Mouse (Mus musculus) liver, embryonic 16.5 days (tissue): ENCODE measurements around the gene Psg18. TPM values are rescaled to one million over a fixed set of nuclear protein-coding genes. Genes with fewer than 3 reads are reported as not detected.
"Not testable (repeated sequence)": the region's sequence is repeated elsewhere in the genome, so short reads cannot be mapped to it uniquely, and the experiment has no call there.

Experiments used
- ATAC-seq: fragments of 200-750 bp; cut with Nextera tagmentation; 2 replicates; pipeline ENCODE4 v1.8.0; 2017; ENCODE audit warnings: low read depth, mild to moderate bottlenecking, moderate number of reproducible peaks, moderate library complexity
- H3K27ac ChIP-seq: fragments of 300-500 bp; sonication (generic); 2 replicates; pipeline ENCODE4 v1.5.1; 2014; ENCODE audit warnings: mild to moderate bottlenecking, low read length
- H3K27me3 ChIP-seq: fragments of 300-500 bp; sonication (generic); 2 replicates; pipeline ENCODE4 v1.6.1; 2014; ENCODE audit warnings: low read depth, low read length, mixed read lengths; ENCODE audit not compliant: control insufficient read depth, insufficient read depth
- H3K36me3 ChIP-seq: fragments of 300-500 bp; sonication (generic); 2 replicates; pipeline ENCODE4 v1.6.1; 2014; ENCODE audit warnings: mild to moderate bottlenecking; ENCODE audit not compliant: control insufficient read depth, insufficient read depth
- H3K4me1 ChIP-seq: fragments of 300-500 bp; sonication (generic); 2 replicates; pipeline ENCODE4 v1.6.1; 2014; ENCODE audit warnings: low read depth, low read length, mixed read lengths; ENCODE audit not compliant: control insufficient read depth
- H3K4me2 ChIP-seq: fragments of 300-500 bp; sonication (generic); 2 replicates; pipeline ENCODE4 v1.6.1; 2014; ENCODE audit warnings: low read depth, low read length, mixed read lengths
- H3K4me3 ChIP-seq: fragments of 300-500 bp; sonication (generic); 2 replicates; pipeline ENCODE4 v1.5.1; 2014; ENCODE audit warnings: low read depth, mild to moderate bottlenecking, low read length
- H3K9ac ChIP-seq: fragments of 300-500 bp; sonication (generic); 2 replicates; pipeline ENCODE4 v1.6.1; 2014; ENCODE audit warnings: low read depth, low read length
- H3K9me3 ChIP-seq: fragments of 300-500 bp; sonication (generic); replicated peaks from 2 replicates; pipeline ENCODE4 v1.6.1; 2016; ENCODE audit warnings: low read length; ENCODE audit not compliant: control insufficient read depth
- WGBS: fragments of 180-500 bp; shearing (Covaris S2); extraction: QIAGEN DNeasy Blood & Tissue Kit; methylation state at CpG from one replicate; pipeline ENCODE4 v1.1.7; 2014; ENCODE audit not compliant: insufficient replicate concordance; 5-methylcytosine and 5-hydroxymethylcytosine counted together
- polyA plus RNA-seq: library from polyadenylated mRNA; unstranded; fragments of >200 nt; fragmentation: Nextera tagmentation; extraction: Ambion mirVana; gene quantifications from 2 replicates; pipeline ENCODE4 v1.2.1, GENCODE M21; 2015

The Psg18 gene
- polyA plus RNA-seq: not detected in 2 replicates

DNA sequence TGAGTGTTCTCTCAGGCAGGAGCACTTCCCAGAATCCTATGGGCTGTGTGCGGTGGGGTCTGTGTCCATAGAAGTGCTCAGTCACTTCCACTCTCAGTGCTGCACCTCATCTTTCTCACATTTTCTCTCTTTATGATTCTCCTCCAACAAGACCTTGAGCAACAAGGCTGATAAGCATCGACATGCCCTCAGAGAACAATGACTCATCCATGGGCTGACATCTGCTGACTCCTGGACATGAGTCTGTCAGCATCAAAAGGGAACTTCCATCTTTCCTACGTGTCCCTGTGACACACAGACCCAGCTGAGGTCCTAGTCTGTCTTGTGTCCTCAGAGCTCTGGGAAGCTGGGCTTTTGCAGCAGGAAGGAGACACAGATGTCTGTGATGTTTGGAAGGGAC is at the start of gene Psg18:
Psg18 (minus strand) TSS at position 101 of the 400 bp plus-strand sequence.
- H3K9me3 ChIP-seq, ATAC-seq, H3K4me2 ChIP-seq, H3K27me3 ChIP-seq, H3K36me3 ChIP-seq, H3K4me3 ChIP-seq, H3K27ac ChIP-seq, H3K4me1 ChIP-seq, H3K9ac ChIP-seq: not testable (repeated sequence)
- WGBS: 41% methylated on average over 3 of the region's 3 CpGs

DNA sequence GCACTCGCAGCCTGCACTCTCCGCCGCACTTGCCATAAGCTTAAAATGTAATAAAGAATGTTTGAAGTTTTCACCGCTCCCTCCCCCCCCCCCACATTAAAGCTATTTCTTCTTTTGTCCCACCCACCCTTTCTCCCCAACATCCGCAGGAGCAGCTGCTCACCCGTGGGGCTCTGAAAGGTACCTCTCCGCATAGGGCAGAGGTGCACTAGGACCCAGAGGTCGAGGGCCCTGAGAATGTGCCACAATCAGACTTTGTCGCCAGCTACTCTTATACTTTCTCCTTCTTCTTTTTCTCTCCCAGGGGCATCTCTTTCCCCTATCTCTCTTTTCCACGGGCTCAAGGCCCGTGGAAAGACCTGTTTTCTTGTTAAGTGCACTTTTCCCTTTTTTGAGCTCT is 48.6 kb upstream of the Psg18 start:
- H3K27ac ChIP-seq: no peak overlapping the region
- no peaks in the 10 kb centered on the region for H3K27me3 ChIP-seq
- H3K4me2 ChIP-seq: no peak overlapping the region
- H3K36me3 ChIP-seq: no peaks in the 10 kb centered on the region
- H3K9me3 ChIP-seq: peaks cover 4% of the 10 kb centered on the region; the same call in 1 of the 2 replicates
- ATAC-seq: no peak
- no peak overlapping the region for H3K9ac ChIP-seq
- 37% methylated on average over 10 of the region's 11 CpGs for WGBS
- no peaks in the 10 kb centered on the region for H3K4me1 ChIP-seq
- H3K4me3 ChIP-seq: no peak overlapping the region

DNA sequence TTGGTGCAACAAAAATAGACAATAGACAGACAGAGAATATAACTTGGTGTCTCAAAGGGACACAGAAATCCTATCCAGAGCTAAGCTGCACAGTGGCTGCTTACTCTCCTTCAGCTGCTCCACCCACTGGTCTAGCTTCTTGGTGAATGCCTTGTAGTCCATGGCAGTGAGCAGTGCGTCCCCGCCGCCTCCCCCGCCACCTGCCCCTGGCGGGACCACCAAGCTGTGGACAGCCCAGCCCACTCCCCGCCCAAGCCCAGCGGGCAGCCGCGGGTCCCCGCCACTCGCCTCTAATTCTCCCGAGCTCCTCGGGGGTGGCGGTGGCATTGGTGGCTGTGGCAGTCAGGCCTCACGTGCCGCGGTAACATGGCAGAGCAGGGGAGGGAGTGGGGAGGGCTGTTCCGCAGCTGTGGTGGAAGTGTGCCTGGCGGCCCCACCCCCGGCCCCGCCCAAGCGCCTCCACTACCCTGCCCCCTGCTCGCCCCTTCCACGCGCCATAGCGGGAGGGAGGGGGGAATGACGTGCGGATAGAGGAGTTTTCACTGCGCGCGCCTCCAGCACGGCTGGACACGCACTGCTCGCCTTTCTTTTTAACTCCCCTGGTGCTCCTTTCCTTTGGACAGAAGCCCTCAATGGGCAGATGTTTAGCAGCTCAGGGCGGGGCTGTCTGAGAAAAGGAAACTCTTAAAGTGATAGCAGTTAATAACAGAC is 47.9 kb upstream of the Psg18 start:
- Histone ChIP-seq H3K9me3 (peaks cover 4% of the 10 kb centered on the region; the same call in 1 of the 2 replicates), H3K36me3 (no peaks in the 10 kb centered on the region), H3K27ac (no peak overlapping the region), H3K27me3 (no peaks in the 10 kb centered on the region), H3K4me1 (no peaks in the 10 kb centered on the region), H3K9ac (no peak overlapping the region), H3K4me3 (no peak overlapping the region), H3K4me2 (no peak overlapping the region)
- 35% methylated on average over 33 of the region's 35 CpGs for WGBS
- no peak for ATAC-seq

DNA sequence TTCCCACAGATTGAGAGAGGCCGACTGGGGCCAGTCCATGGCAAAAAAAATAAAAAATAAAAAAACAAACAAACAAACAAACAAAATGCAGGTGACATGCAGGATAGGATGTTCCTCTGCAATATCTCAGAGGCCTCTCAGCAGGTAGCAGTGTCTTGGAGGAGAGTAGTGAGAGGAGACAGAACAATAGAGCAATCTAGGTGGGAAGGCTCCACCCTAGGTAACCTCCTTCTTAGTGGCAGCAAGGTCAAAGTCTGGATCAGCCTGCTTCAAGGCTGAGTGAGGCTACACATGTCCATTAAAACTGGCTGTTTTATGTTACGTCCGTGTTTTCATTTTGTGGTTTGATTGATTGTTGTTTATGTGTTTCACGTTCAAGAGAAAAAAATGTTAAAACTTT is 36.7 kb upstream of the Psg18 start:
- not testable (repeated sequence) for H3K4me1 ChIP-seq, H3K9ac ChIP-seq, H3K4me3 ChIP-seq, H3K27me3 ChIP-seq, ATAC-seq, H3K9me3 ChIP-seq, H3K4me2 ChIP-seq, H3K27ac ChIP-seq, H3K36me3 ChIP-seq
- WGBS: 61% methylated on average over 4 of the region's 4 CpGs

DNA sequence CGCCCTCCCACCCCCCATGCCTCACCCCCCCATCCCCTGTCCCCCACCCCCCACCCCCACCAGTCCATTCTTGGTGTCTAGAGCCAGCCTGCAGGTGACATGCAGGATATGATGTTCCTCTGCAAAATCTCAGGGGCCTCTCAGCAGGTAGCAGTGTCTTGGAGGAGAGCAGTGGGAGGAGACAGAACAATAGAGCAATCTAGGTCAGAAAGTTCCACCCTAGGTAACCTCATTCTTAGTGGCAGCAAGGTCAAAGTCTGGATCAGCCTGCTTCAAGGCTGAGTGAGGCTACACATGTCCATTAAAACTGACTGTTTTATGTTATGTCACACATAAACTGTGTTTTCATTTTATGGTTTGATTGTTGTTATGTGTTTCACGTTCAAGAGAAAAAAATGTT is 23.5 kb upstream of the Psg18 start:
- 33% methylated on average over 2 of the region's 2 CpGs for WGBS
- no peak overlapping the region for H3K9ac ChIP-seq
- no peak for ATAC-seq

DNA sequence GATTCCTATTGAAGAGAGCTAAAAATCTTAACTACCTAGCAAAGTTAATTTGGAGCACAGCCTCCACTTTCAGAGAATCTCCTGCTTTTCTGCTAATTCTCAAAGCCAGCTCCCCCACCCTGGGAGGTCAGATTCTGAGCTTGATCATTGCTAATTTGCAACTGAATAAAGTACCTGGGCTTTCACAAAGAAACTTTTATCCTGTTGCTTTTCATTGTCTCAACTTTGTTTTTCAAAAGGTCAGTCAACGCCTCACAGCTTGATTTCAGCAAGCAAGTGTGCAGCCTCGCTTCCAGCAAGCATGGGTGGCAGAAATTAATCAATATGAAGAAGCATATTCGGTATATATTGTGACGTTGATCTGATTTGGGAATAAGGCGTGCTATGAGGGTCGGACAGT is 19.4 kb downstream of the Psg18 start:
- H3K36me3 ChIP-seq, ATAC-seq, H3K4me2 ChIP-seq, H3K9ac ChIP-seq, H3K27me3 ChIP-seq, H3K4me1 ChIP-seq, H3K4me3 ChIP-seq, H3K9me3 ChIP-seq, H3K27ac ChIP-seq: not testable (repeated sequence)
- 47% methylated on average over 6 of the region's 6 CpGs for WGBS

More for the DNA sequence above, 23.5 kb upstream of the Psg18 start:
- Histone ChIP-seq H3K4me3 (no peak overlapping the region), H3K4me1 (no peaks in the 10 kb centered on the region), H3K9me3 (peaks cover 6% of the 10 kb centered on the region), H3K4me2 (no peak overlapping the region), H3K36me3 (no peaks in the 10 kb centered on the region), H3K27ac (no peak overlapping the region), H3K27me3 (no peaks in the 10 kb centered on the region)

Other genes starting within 250 kb of the Psg18 start
- gene Igfl3, start 178.5 kb downstream of the Psg18 start, polyA plus RNA-seq: not detected in 2 replicates
- gene Mill1, start 109.7 kb downstream of the Psg18 start, polyA plus RNA-seq: not detected in 2 replicates
- not detected in 2 replicates for gene Psg28, start 77.0 kb upstream of the Psg18 start, polyA plus RNA-seq
- gene Psg26, start 129.2 kb upstream of the Psg18 start, polyA plus RNA-seq: not detected in 2 replicates
- gene Psg25, start 177.3 kb upstream of the Psg18 start, polyA plus RNA-seq: not detected in 2 replicates
- gene Psg27, start 212.3 kb upstream of the Psg18 start, polyA plus RNA-seq: not detected in 2 replicates